Mouse (Mus musculus) neural tube, embryonic 15.5 days (tissue): ENCODE measurements at regions not wholly inside any gene's neighbourhood (a gene's known extent, or its start where the extent isn't known, plus 50 kb on each side); places are given as distances from the start of the nearest gene placed in this dataset.

ENCODE experiments used
- ATAC-seq: fragments of 200-750 bp; cut with Nextera tagmentation; 2 replicates; pipeline ENCODE4 v1.8.0; 2017; ENCODE audit warnings: mild to moderate bottlenecking, moderate TSS enrichment, moderate library complexity; ENCODE audit not compliant: low FRiP score
- H3K27ac ChIP-seq: fragments of 300-500 bp; sonication (generic); replicated peaks from 2 replicates; pipeline ENCODE4 v1.5.1; 2015; ENCODE audit warnings: mild to moderate bottlenecking, inconsistent platforms
- H3K27me3 ChIP-seq: fragments of 300-500 bp; sonication (generic); replicated peaks from 2 replicates; pipeline ENCODE4 v1.6.1; 2015; ENCODE audit warnings: inconsistent platforms
- H3K36me3 ChIP-seq: fragments of 300-500 bp; sonication (generic); 2 replicates; pipeline ENCODE4 v1.6.1; 2015; ENCODE audit warnings: inconsistent platforms
- H3K4me1 ChIP-seq: fragments of 300-500 bp; sonication (generic); 2 replicates; pipeline ENCODE4 v1.6.1; 2015; ENCODE audit warnings: inconsistent platforms
- H3K4me2 ChIP-seq: fragments of 300-500 bp; sonication (generic); 2 replicates; pipeline ENCODE4 v1.6.1; 2015; ENCODE audit warnings: inconsistent platforms, mild to moderate bottlenecking, moderate library complexity
- H3K4me3 ChIP-seq: fragments of 300-500 bp; sonication (generic); replicated peaks from 2 replicates; pipeline ENCODE4 v1.5.1; 2015; ENCODE audit warnings: mild to moderate bottlenecking, inconsistent platforms
- H3K9ac ChIP-seq: fragments of 300-500 bp; sonication (generic); replicated peaks from 2 replicates; pipeline ENCODE4 v1.6.1; 2015; ENCODE audit warnings: mild to moderate bottlenecking, inconsistent platforms
- H3K9me3 ChIP-seq: fragments of 300-500 bp; sonication (generic); replicated peaks from 2 replicates; pipeline ENCODE4 v1.6.1; 2016; ENCODE audit warnings: inconsistent platforms
- WGBS: fragments of 180-500 bp; shearing (Covaris S2); methylation state at CpG from one replicate; pipeline ENCODE4 v1.1.7; 2015; ENCODE audit warnings: mixed read lengths; 5-methylcytosine and 5-hydroxymethylcytosine counted together

GRCm38 (mm10) chr19:30348924-30349323 is 116.2 kb downstream of the Mbl2 start:
- Histone ChIP-seq H3K27me3 (no peaks in the 10 kb centered on the region), H3K36me3 (no peaks in the 10 kb centered on the region), H3K4me2 (no peak overlapping the region), H3K9me3 (no peaks in the 10 kb centered on the region), H3K4me1 (no peaks in the 10 kb centered on the region), H3K27ac (no peak overlapping the region), H3K9ac (no peak overlapping the region), H3K4me3 (no peak overlapping the region)
- WGBS: 84% methylated on average over 6 of the region's 6 CpGs
- no peak for ATAC-seq

DNA sequence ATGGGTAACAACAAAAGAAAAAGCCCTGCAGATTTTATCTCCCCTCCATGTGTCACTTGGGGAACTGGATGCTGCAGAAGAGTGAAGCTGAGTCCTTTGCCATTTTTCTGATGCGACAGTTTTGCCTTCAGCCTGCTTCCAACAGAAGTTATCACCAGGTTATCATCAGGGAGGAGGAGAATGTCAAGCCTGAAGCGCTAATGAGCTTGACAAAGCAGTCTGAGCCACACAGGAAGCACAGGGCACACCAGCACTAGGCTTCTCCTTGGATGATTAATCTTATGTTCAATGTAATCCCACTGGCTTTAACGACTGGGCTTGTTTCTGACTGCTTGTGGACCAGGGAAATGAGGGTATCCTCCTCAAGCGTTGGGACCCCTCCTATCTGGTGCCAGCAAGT is 122.2 kb downstream of the Mbl2 start:
- no peak overlapping the region for H3K27ac ChIP-seq
- 38% methylated on average over 4 of the region's 4 CpGs for WGBS
- no peaks in the 10 kb centered on the region for H3K36me3 ChIP-seq
- no peak overlapping the region for H3K9ac ChIP-seq
- ATAC-seq: no peak
- no peak overlapping the region for H3K4me3 ChIP-seq
- H3K9me3 ChIP-seq: no peaks in the 10 kb centered on the region
- no peaks in the 10 kb centered on the region for H3K4me1 ChIP-seq
- no peaks in the 10 kb centered on the region for H3K27me3 ChIP-seq
- no peak overlapping the region for H3K4me2 ChIP-seq

GRCm38 (mm10) chr19:30358961-30359360 is 126.2 kb downstream of the Mbl2 start:
- Histone ChIP-seq H3K4me3 (no peak overlapping the region), H3K36me3 (no peaks in the 10 kb centered on the region), H3K4me1 (no peaks in the 10 kb centered on the region), H3K9ac (no peak overlapping the region), H3K27ac (no peak overlapping the region), H3K4me2 (no peak overlapping the region), H3K27me3 (no peaks in the 10 kb centered on the region), H3K9me3 (no peaks in the 10 kb centered on the region)
- no peak for ATAC-seq
- 79% methylated on average over 6 of the region's 6 CpGs for WGBS

DNA sequence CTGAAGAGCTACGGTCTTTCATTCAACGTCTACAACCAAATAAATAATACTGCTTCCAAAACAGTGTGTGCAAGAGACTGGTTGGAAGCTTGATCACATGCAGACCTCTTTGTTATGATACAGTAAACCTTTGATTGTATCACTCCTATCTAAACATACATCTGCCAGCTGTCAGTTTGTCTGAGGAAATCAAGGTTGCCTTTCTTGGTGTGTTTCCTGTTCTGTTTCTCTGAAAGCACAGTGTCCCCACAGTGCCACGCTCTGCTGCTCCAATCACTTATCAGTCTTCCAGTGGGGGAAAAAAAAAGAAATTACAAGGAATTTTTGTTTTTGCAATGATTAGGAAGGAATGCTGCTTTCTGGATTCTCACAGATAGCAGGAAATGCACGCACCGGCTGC is 139.2 kb downstream of the Mbl2 start:
- Histone ChIP-seq H3K36me3 (no peaks in the 10 kb centered on the region), H3K4me2 (no peak overlapping the region), H3K4me1 (no peaks in the 10 kb centered on the region), H3K27me3 (no peaks in the 10 kb centered on the region), H3K4me3 (no peak overlapping the region), H3K27ac (no peak overlapping the region; the same call in 1 of the 2 replicates), H3K9me3 (no peaks in the 10 kb centered on the region), H3K9ac (no peak overlapping the region)
- WGBS: 53% methylated on average over 5 of the region's 5 CpGs
- no peak for ATAC-seq

DNA sequence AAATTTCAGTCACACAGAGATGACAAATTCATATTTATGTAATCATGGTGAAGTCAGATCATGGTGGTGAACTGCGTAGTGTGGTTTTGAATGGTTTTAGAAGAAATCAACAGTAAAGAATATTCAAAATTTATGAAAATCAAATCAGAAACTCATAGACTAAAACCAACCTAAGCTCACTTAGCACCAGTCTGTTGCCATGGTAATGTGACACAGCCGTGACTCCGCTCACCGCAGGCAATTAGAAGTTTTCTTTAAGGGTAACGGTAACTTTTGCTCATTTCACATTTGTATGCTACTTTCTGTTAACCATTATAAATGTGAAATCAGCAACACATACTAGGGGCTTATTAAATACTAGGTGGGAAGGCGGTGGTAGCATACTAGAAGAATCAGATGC is 147.0 kb downstream of the Mbl2 start:
- no peak for ATAC-seq
- no peak overlapping the region for H3K27ac ChIP-seq
- 58% methylated on average over 6 of the region's 6 CpGs for WGBS
- no peaks in the 10 kb centered on the region for H3K9me3 ChIP-seq
- H3K4me1 ChIP-seq: no peaks in the 10 kb centered on the region
- H3K9ac ChIP-seq: no peak overlapping the region
- no peak overlapping the region for H3K4me2 ChIP-seq
- no peaks in the 10 kb centered on the region for H3K27me3 ChIP-seq
- no peaks in the 10 kb centered on the region for H3K36me3 ChIP-seq
- H3K4me3 ChIP-seq: no peak overlapping the region

DNA sequence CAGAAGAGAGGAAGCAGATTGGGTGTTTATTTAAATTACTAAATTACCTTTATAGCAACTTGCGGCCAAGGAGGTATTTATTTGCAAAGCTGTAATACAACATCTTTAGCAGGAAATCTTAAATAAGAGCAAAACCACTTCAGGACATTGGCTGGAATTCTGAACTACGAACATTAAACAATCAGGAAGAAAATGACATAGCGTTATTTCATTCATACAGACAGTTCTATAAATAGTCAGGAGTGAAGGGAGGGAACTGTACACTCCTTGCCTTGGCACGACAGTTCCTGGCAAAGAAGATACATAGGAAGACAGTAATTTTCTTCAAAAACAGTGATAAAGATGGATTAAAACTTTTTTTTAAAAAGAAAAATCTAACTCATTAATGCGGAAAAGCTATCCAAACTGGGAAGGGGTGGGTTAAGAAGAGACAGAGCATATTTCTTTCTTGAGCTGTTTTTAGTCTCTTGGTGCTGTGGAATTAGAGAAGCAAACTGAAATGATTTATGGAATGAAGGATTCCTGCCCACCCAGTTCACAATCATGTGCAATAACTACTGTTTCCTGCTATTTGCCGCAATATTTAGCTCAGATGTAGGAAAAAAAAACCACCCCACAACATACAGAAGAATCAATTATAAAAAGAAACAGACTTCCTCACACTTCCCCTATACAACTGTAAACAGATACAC is 147.9 kb downstream of the Mbl2 start:
- no peak overlapping the region for H3K4me3 ChIP-seq
- no peak overlapping the region for H3K9ac ChIP-seq
- H3K27ac ChIP-seq: no peak overlapping the region
- no peak overlapping the region for H3K4me2 ChIP-seq
- no peaks in the 10 kb centered on the region for H3K4me1 ChIP-seq
- no peaks in the 10 kb centered on the region for H3K9me3 ChIP-seq
- no peak for ATAC-seq
- WGBS: 74% methylated on average over 6 of the region's 6 CpGs
- no peaks in the 10 kb centered on the region for H3K27me3 ChIP-seq
- no peaks in the 10 kb centered on the region for H3K36me3 ChIP-seq

DNA sequence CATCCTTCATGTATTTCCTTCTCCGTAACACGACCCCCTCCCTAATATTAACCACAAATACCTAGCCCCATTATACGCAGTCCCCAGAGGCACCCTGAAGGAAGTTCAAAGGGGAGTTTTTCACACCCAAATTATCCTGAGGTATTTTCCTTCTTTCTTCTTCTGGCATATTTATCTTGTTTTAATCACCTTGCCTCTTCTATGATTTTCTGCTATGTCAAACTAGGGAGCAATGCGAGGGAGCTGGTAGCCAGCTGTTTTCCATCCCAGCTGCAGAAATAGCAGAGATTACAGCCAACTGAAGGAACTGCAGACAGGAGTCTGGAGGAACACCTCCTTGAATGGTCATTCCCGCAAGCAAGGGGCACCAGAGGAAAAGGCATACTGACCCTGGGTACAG is 155.7 kb downstream of the Dkk1 start:
- no peaks in the 10 kb centered on the region for H3K27me3 ChIP-seq
- H3K4me3 ChIP-seq: no peak overlapping the region
- H3K4me2 ChIP-seq: no peak overlapping the region
- no peak overlapping the region for H3K9ac ChIP-seq
- ATAC-seq: no peak
- no peaks in the 10 kb centered on the region for H3K4me1 ChIP-seq
- no peaks in the 10 kb centered on the region for H3K36me3 ChIP-seq
- no peaks in the 10 kb centered on the region for H3K9me3 ChIP-seq
- WGBS: 79% methylated on average over 5 of the region's 5 CpGs
- H3K27ac ChIP-seq: no peak overlapping the region

GRCm38 (mm10) chr19:30406943-30407342 is 142.5 kb downstream of the Dkk1 start:
- WGBS: 64% methylated on average over 6 of the region's 6 CpGs
- H3K4me2 ChIP-seq: no peak overlapping the region
- no peak overlapping the region for H3K4me3 ChIP-seq
- H3K27ac ChIP-seq: no peak overlapping the region
- no peaks in the 10 kb centered on the region for H3K4me1 ChIP-seq
- ATAC-seq: no peak
- H3K36me3 ChIP-seq: no peaks in the 10 kb centered on the region
- H3K27me3 ChIP-seq: no peaks in the 10 kb centered on the region
- H3K9me3 ChIP-seq: no peaks in the 10 kb centered on the region
- H3K9ac ChIP-seq: no peak overlapping the region

DNA sequence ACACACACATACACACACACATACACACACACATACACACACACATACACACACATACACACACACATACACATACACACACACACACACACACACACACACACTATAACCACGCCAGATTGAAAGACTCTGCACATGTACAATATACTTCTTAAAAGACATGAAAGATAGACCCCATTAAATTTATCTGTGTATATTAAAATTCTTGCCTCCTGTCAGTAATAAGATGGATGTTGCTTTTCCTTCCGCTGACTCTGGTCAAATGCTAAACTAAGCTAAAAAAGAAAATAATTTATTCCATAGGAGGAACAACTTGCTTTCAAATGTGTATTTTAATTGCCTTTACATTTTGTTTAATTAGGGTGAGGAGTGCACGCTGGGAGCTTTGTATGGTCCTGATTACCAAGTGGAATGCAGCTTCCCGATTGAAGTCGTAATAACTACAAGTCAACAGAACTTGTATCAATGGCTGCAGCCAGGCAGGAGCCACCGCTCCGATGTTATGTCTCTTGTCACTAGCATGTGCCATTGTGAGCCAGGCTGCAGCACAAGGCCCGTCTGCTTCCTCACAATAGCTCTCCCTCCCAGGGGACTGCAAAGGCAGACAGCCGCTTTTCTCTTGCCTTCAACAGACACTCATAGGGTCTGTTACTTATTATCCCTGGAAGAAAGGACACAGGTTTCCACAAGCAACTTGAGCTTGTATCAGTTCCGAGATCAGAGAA is 129.7 kb downstream of the Dkk1 start:
- no peaks in the 10 kb centered on the region for H3K27me3 ChIP-seq
- H3K36me3 ChIP-seq: no peaks in the 10 kb centered on the region
- WGBS: 9% methylated on average over 10 of the region's 10 CpGs
- H3K27ac ChIP-seq: no peak overlapping the region
- peak; percentile 70; the same call in 1 of the 2 replicates for ATAC-seq
- peaks cover 9% of the 10 kb centered on the region for H3K4me1 ChIP-seq
- H3K4me2 ChIP-seq: peak overlapping the region; percentile 35
- no peak overlapping the region for H3K9ac ChIP-seq
- H3K9me3 ChIP-seq: no peaks in the 10 kb centered on the region
- H3K4me3 ChIP-seq: no peak overlapping the region

DNA sequence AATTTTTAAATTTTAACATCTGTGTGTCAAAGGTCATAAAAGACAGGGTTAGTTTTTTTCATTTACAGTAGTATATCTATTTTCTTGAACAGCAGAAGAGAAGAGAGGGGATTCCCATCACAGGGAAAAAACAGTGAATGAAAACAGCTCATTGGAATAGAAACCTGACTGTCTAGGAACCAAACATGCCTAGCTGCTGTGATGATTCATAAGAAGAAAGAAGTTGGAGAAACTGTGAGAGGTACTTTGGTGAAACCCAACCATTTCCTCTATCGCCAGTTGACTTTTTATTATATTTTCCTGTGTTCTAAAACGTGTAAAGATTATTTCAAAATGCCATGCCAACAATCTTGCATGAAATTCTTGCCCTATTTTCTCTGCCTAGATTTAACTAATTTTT is 123.8 kb downstream of the Dkk1 start:
- Histone ChIP-seq H3K4me3 (no peak overlapping the region), H3K9ac (no peak overlapping the region), H3K36me3 (no peaks in the 10 kb centered on the region), H3K9me3 (no peaks in the 10 kb centered on the region), H3K27me3 (no peaks in the 10 kb centered on the region), H3K27ac (no peak overlapping the region), H3K4me2 (no peak overlapping the region), H3K4me1 (no peaks in the 10 kb centered on the region)
- no peak for ATAC-seq
- 84% methylated on average over 2 of the region's 2 CpGs for WGBS

GRCm38 (mm10) chr19:30427484-30427883 is 122.0 kb downstream of the Dkk1 start:
- no peaks in the 10 kb centered on the region for H3K4me1 ChIP-seq
- no peak overlapping the region for H3K27ac ChIP-seq
- no peaks in the 10 kb centered on the region for H3K36me3 ChIP-seq
- no peak for ATAC-seq
- H3K4me3 ChIP-seq: no peak overlapping the region
- WGBS: 15% methylated on average over 2 of the region's 2 CpGs
- H3K9me3 ChIP-seq: no peaks in the 10 kb centered on the region
- H3K9ac ChIP-seq: no peak overlapping the region
- no peaks in the 10 kb centered on the region for H3K27me3 ChIP-seq
- no peak overlapping the region for H3K4me2 ChIP-seq

GRCm38 (mm10) chr19:30433141-30433540 is 116.3 kb downstream of the Dkk1 start:
- no peaks in the 10 kb centered on the region for H3K27me3 ChIP-seq
- H3K27ac ChIP-seq: no peak overlapping the region
- no peak overlapping the region for H3K4me2 ChIP-seq
- no peak overlapping the region for H3K9ac ChIP-seq
- H3K4me1 ChIP-seq: no peaks in the 10 kb centered on the region
- no peaks in the 10 kb centered on the region for H3K36me3 ChIP-seq
- WGBS: 100% methylated on average over 1 of the region's 1 CpGs
- H3K4me3 ChIP-seq: no peak overlapping the region
- no peaks in the 10 kb centered on the region for H3K9me3 ChIP-seq
- no peak for ATAC-seq
